Mouse (Mus musculus) MEL (cell line): ENCODE measurements around the gene Limch1. TPM values are rescaled to one million over a fixed set of nuclear protein-coding genes. Genes with fewer than 3 reads are reported as not detected.

Source experiments
- DNase-seq: peaks from one replicate; pipeline ENCODE4 v3.0.0; 2011; ENCODE audit warnings: low read depth, low spot score
- H3K27ac ChIP-seq: 2 replicates; pipeline ENCODE4 v1.5.1; 2012; ENCODE audit warnings: low read depth, mild to moderate bottlenecking, control low read depth, low read length, moderate library complexity; ENCODE audit not compliant: control insufficient read depth
- H3K27me3 ChIP-seq, 2 experiments: fragments of 150-350 bp in 1 of 2; sonication (generic) in 1 of 2; 2 replicates each; pipeline ENCODE4 v1.6.1; 2012; ENCODE audit warnings: low read length in 2 of 2, mild to moderate bottlenecking in 2 of 2, improper control_type of control experiment in 1 of 2, moderate library complexity in 1 of 2; ENCODE audit not compliant: insufficient read depth in 2 of 2, control insufficient read depth in 1 of 2
- H3K36me3 ChIP-seq, 2 experiments: 2 replicates each; pipeline ENCODE4 v1.6.1; 2012 to 2014; ENCODE audit warnings: low read length in 2 of 2, improper control_type of control experiment in 1 of 2, inconsistent platforms in 1 of 2, mild to moderate bottlenecking in 1 of 2; ENCODE audit not compliant: insufficient read depth in 2 of 2, control insufficient read depth in 1 of 2
- H3K4me1 ChIP-seq, 2 experiments: fragments of 150-350 bp in 1 of 2; sonication (generic) in 1 of 2; 2 replicates each; pipeline ENCODE4 v1.6.1; 2012; ENCODE audit warnings: low read length in 2 of 2, improper control_type of control experiment in 1 of 2, mild to moderate bottlenecking in 1 of 2; ENCODE audit not compliant: insufficient read depth in 2 of 2, control insufficient read depth in 1 of 2
- H3K4me3 ChIP-seq, 2 experiments: fragments of 150-350 bp in 1 of 2; sonication (generic) in 1 of 2; 2 replicates each; pipeline ENCODE4 v1.5.1; 2012; ENCODE audit warnings: low read depth in 2 of 2, low read length in 2 of 2, mild to moderate bottlenecking in 2 of 2, moderate library complexity in 2 of 2, control low read depth in 1 of 2, improper control_type of control experiment in 1 of 2; ENCODE audit not compliant: control insufficient read depth in 1 of 2, insufficient read depth in 1 of 2
- H3K79me2 ChIP-seq: 2 replicates; pipeline ENCODE4 v1.6.1; 2012; ENCODE audit warnings: mild to moderate bottlenecking, low read length, moderate library complexity; ENCODE audit not compliant: control insufficient read depth, poor library complexity, insufficient read depth
- H3K9ac ChIP-seq: 2 replicates; pipeline ENCODE4 v1.6.1; 2012; ENCODE audit warnings: low read depth, mild to moderate bottlenecking, control low read depth, low read length, moderate library complexity; ENCODE audit not compliant: control insufficient read depth, poor library complexity, severe bottlenecking
- H3K9me3 ChIP-seq: fragments of 150-350 bp; sonication (generic); replicated peaks from 2 replicates; pipeline ENCODE4 v1.6.1; 2012; ENCODE audit warnings: mild to moderate bottlenecking, low read length, improper control_type of control experiment, moderate library complexity; ENCODE audit not compliant: insufficient read depth
- CHD2 ChIP-seq: IDR thresholded peaks from 2 replicates; pipeline ENCODE4 v1.6.1; 2011; ENCODE audit warnings: low read length, improper control_type of control experiment
- EP300 ChIP-seq, 2 experiments: IDR thresholded peaks; 2 replicates each; pipeline ENCODE4 v1.6.1; 2011; ENCODE audit warnings: improper control_type of control experiment in 2 of 2, low read length in 2 of 2, low read depth in 1 of 2, mild to moderate bottlenecking in 1 of 2
- ETS1 ChIP-seq: IDR thresholded peaks from 2 replicates; pipeline ENCODE4 v1.6.1; 2012; ENCODE audit warnings: low read depth, mild to moderate bottlenecking, inconsistent platforms, low read length, improper control_type of control experiment, moderate library complexity
- GABPA ChIP-seq: IDR thresholded peaks from 2 replicates; pipeline ENCODE4 v1.6.1; 2012; ENCODE audit warnings: low read depth, mild to moderate bottlenecking, inconsistent platforms, low read length, improper control_type of control experiment, moderate library complexity
- HCFC1 ChIP-seq: IDR thresholded peaks from 2 replicates; pipeline ENCODE4 v1.6.1; 2012; ENCODE audit warnings: low read depth, mild to moderate bottlenecking, inconsistent platforms, low read length, improper control_type of control experiment, moderate library complexity
- JUND ChIP-seq: IDR thresholded peaks from 2 replicates; pipeline ENCODE4 v1.6.1; 2011; ENCODE audit warnings: low read depth, mild to moderate bottlenecking, improper control_type of control experiment, low read length
- KAT2A ChIP-seq: conservative IDR thresholded peaks from 2 replicates; pipeline ENCODE4 v1.6.1; 2012; ENCODE audit warnings: low read depth, low read length, improper control_type of control experiment, inconsistent platforms
- MAX ChIP-seq: IDR thresholded peaks from 2 replicates; pipeline ENCODE4 v1.6.1; 2011; ENCODE audit warnings: low read length, improper control_type of control experiment
- MAZ ChIP-seq: IDR thresholded peaks from 2 replicates; pipeline ENCODE4 v1.6.1; 2012; ENCODE audit warnings: low read depth, mild to moderate bottlenecking, inconsistent platforms, low read length, improper control_type of control experiment
- MXI1 ChIP-seq: IDR thresholded peaks from 2 replicates; pipeline ENCODE4 v1.6.1; 2011; ENCODE audit warnings: mild to moderate bottlenecking, low read depth, low read length, improper control_type of control experiment
- NRF1 ChIP-seq: IDR thresholded peaks from 2 replicates; pipeline ENCODE4 v1.6.1; 2014; ENCODE audit warnings: low read depth, mild to moderate bottlenecking, inconsistent platforms, low read length, improper control_type of control experiment, moderate library complexity; ENCODE audit not compliant: poor library complexity, insufficient read depth, severe bottlenecking
- POLR2A ChIP-seq, 2 experiments: IDR thresholded peaks; 2 replicates each; pipeline ENCODE4 v1.6.1; 2011 to 2012; ENCODE audit warnings: low read length in 2 of 2, mild to moderate bottlenecking in 2 of 2, control low read depth in 1 of 2, improper control_type of control experiment in 1 of 2, low read depth in 1 of 2, moderate library complexity in 1 of 2; ENCODE audit not compliant: control insufficient read depth in 1 of 2, insufficient read depth in 1 of 2, poor library complexity in 1 of 2
- RAD21 ChIP-seq: IDR thresholded peaks from 2 replicates; pipeline ENCODE4 v1.6.1; 2011; ENCODE audit warnings: mild to moderate bottlenecking, low read depth, low read length, improper control_type of control experiment
- SIN3A ChIP-seq: IDR thresholded peaks from 2 replicates; pipeline ENCODE4 v1.6.1; 2012; ENCODE audit warnings: low read length, improper control_type of control experiment, inconsistent platforms
- TAL1 ChIP-seq: IDR thresholded peaks from 2 replicates; pipeline ENCODE4 v1.6.1; 2012; ENCODE audit warnings: mild to moderate bottlenecking, inconsistent platforms, low read length, moderate library complexity, mixed read lengths
- TBP ChIP-seq: IDR thresholded peaks from 2 replicates; pipeline ENCODE4 v1.8.0; 2011; ENCODE audit warnings: low read depth, low read length, improper control_type of control experiment
- USF1 ChIP-seq: IDR thresholded peaks from 2 replicates; pipeline ENCODE4 v1.6.1; 2014; ENCODE audit warnings: low read depth, mild to moderate bottlenecking, inconsistent platforms, low read length, improper control_type of control experiment, moderate library complexity
- USF2 ChIP-seq, 2 experiments: IDR thresholded peaks; 2 replicates each; pipeline ENCODE4 v1.6.1; 2011 to 2012; ENCODE audit warnings: improper control_type of control experiment in 2 of 2, low read length in 2 of 2, borderline replicate concordance in 1 of 2, inconsistent platforms in 1 of 2, low read depth in 1 of 2, mild to moderate bottlenecking in 1 of 2; ENCODE audit not compliant: insufficient read depth in 1 of 2
- ZC3H11A ChIP-seq: IDR thresholded peaks from 2 replicates; pipeline ENCODE4 v1.6.1; 2012; ENCODE audit warnings: low read depth, mild to moderate bottlenecking, inconsistent platforms, low read length, improper control_type of control experiment
- ZKSCAN1 ChIP-seq: IDR thresholded peaks from 2 replicates; pipeline ENCODE4 v1.6.1; 2012; ENCODE audit warnings: low read depth, mild to moderate bottlenecking, inconsistent platforms, low read length, improper control_type of control experiment, moderate library complexity
- polyA plus RNA-seq, 2 experiments: library from polyadenylated mRNA; stranded (reverse) in 1 of 2; unstranded in 1 of 2; fragments of >175 nt in 1 of 2; fragments of >200 nt in 1 of 2; gene quantifications; 2 replicates each; pipeline versions ENCODE4 v1.2.1 to v1.2.4; 2012; ENCODE audit warnings: low replicate concordance in 2 of 2, low read depth in 1 of 2; ENCODE audit not compliant: insufficient read length in 2 of 2, insufficient read depth in 1 of 2, missing spikeins in 1 of 2
- total RNA-seq: library from RNA; depleted of rRNA; stranded (reverse); fragments of 300-350 nt; gene quantifications from 2 replicates; pipeline ENCODE4 v1.2.3, GENCODE M21; 2012

The Limch1 gene
- total and polyA plus RNA-seq, 3 experiments: not detected

DNA sequence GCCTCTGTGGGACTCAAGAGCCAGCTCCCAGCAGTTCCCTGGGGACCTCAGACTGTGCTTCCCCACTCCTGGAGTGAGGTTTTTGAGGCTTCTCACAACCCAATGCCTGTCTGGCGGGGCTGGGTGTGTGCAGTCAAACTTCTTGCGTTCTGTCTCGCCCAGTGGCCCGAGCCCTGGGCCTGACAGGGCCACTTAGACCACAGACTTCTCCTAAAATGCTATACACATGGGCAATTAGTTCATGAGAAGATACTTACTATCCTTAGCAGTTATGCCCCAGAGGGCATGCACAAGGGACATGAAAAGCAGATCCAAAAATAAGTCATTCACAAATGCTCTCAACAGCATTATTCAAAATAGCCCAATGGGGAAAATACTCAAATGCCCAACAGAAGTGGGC is 123.9 kb downstream of the Limch1 start:
- no peak overlapping the region for H3K9ac ChIP-seq
- H3K4me3 ChIP-seq: no peak overlapping the region
- no peaks in the 10 kb centered on the region for H3K36me3 ChIP-seq
- no peaks in the 10 kb centered on the region for H3K9me3 ChIP-seq
- TF ChIP-seq TAL1 (no peak), USF1 (no peak), TBP (no peak), HCFC1 (no peak), MAZ (no peak), GABPA (no peak), JUND (no peak), ZKSCAN1 (no peak), SIN3A (no peak), USF2 (IDR thresholded peaks at IDR 0.05; ENCODE audit: borderline replicate concordance in 1 of 2, insufficient read depth in 1 of 2, low read depth in 1 of 2, low read length in 2 of 2) (no peak)
- no peaks in the 10 kb centered on the region for H3K4me1 ChIP-seq
- no peaks in the 10 kb centered on the region for H3K79me2 ChIP-seq
- no peaks in the 10 kb centered on the region for H3K27me3 ChIP-seq
- no peak overlapping the region for H3K27ac ChIP-seq
- no peak for DNase-seq

DNA sequence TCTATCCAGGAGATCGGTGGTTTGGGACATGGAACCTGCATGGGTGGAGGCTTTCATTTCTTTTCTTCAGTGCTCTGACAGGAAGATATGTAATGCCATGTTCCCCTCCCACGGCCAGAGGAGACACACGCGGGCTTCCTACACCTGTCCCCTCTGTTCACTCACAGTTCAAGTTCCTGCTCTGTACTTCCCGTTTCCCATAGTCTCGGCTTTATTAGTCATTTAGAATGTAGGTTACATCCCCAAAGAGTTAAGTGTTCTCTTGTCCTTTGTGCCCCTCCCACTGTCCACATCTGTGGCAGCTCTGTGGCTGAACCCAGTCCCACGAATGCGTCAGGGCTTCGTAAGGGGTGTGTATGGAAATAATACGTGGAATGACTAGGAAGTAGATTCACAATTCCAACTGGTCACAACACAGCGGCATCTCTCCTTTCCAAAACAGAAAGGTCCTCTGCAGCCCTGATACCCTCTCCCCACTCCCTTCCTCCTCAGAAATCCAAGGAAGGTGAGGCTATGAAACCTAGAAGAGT is 126.0 kb downstream of the Limch1 start:
- TF ChIP-seq NRF1: no peak
- no peak for TF ChIP-seq MXI1
- TF ChIP-seq ZC3H11A: no peak
- TF ChIP-seq MAX: no peak
- TF ChIP-seq EP300 (IDR thresholded peaks at IDR 0.05; ENCODE audit: low read depth in 1 of 2, low read length in 2 of 2): no peak
- no peak for TF ChIP-seq TBP
- no peak for TF ChIP-seq SIN3A
- TF ChIP-seq USF2 (IDR thresholded peaks at IDR 0.05; ENCODE audit: borderline replicate concordance in 1 of 2, insufficient read depth in 1 of 2, low read depth in 1 of 2, low read length in 2 of 2): no peak
- no peak for TF ChIP-seq POLR2A (IDR thresholded peaks at IDR 0.05; ENCODE audit: control insufficient read depth in 1 of 2, insufficient read depth in 1 of 2, low read depth in 1 of 2, low read length in 2 of 2, poor library complexity in 1 of 2)
- no peak for TF ChIP-seq JUND
- TF ChIP-seq ETS1: no peak
- no peak for TF ChIP-seq RAD21
- TF ChIP-seq CHD2: no peak
- TF ChIP-seq KAT2A: no peak
- TF ChIP-seq HCFC1: no peak
- H3K27me3 ChIP-seq: no peaks in the 10 kb centered on the region
- H3K79me2 ChIP-seq: no peaks in the 10 kb centered on the region
- no peaks in the 10 kb centered on the region for H3K9me3 ChIP-seq
- no peaks in the 10 kb centered on the region for H3K4me1 ChIP-seq
- no peaks in the 10 kb centered on the region for H3K36me3 ChIP-seq
- no peak overlapping the region for H3K27ac ChIP-seq
- no peak overlapping the region for H3K9ac ChIP-seq
- DNase-seq: no peak
- H3K4me3 ChIP-seq: no peak overlapping the region
